Mouse (Mus musculus): Measurements from ENCODE around the gene Gnat1. TPM values are rescaled to one million over a fixed set of nuclear protein-coding genes. Genes with fewer than 3 reads are reported as not detected.

Gnat1 gene
- total RNA-seq, 2 experiments from 2014 or later, result not detected

DNA sequence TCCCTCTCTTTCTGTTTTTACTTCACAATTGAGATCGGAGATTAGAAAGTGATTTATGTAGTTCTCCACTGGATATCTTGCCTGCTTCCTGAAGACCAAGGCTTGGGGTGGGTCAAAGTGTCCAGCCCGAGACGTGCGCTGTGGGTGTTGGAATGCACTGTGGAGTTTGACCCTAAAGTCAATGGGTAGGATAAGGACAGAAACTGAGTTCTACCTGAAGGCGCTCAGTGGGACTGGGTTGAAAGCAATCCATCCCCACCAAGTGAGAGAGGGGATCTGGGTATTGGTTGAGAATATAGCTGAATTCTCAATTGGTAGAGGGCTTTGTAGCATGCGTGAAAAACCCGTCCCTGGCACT is 34.4 kb downstream of the Gnat1 start:
- DNase-seq, result no peak

- DNase-seq, result peak; percentile 96
Observed at GRCm38 (mm10) chr9:107644495-107645152, 34.9 kb downstream of the Gnat1 start.

DNA sequence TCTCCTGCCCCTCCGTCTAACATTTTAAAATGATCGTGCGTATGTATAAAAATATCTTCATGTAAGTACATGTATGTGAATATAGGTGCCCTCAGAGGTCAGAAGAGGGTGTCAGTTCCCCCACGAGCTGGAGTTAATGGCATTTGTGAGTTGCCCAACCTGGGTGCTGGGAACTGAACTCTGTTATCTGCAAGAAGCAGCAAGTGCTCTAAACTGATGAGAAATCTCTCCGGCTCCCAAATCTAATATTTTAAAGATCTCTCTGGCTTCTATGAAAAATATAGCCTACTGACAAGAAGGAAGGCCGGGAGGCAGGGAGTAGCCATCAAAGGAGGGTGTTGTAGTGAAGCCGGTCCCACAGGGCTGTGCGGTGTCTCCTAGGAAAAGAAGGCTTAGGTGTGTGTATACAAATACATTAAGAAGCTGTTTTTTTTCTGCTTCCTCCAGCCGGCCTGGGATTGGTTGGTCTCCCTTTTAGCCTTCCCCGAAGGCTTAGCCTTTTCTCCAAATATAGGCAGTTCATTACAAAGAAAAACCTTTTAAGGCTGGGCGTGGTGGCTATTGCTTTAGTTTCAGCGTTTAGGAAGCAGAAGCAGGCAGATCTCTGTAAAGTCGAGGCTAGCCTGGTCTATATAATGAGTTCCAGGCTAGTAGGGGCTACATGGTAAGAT is 35.8 kb downstream of the Gnat1 start:
- DNase-seq, result no peak

GRCm38 (mm10) chr9:107641666-107642065 is 37.8 kb downstream of the Gnat1 start:
- DNase-seq, result no peak

GRCm38 (mm10) chr9:107640257-107640772 is 39.2 kb downstream of the Gnat1 start:
- no peak for DNase-seq

- no peak for DNase-seq
Observed at GRCm38 (mm10) chr9:107637070-107637469, 42.4 kb downstream of the Gnat1 start.

- peak; percentile 98 for DNase-seq
Observed at GRCm38 (mm10) chr9:107635279-107636028, 44.1 kb downstream of the Gnat1 start, which contains the start of gene Gnai2. Gnai2 (minus strand) TSS chr9:107635367.

GRCm38 (mm10) chr9:107634406-107635278 is 44.9 kb downstream of the Gnat1 start:
- DNase-seq, result no peak

DNA sequence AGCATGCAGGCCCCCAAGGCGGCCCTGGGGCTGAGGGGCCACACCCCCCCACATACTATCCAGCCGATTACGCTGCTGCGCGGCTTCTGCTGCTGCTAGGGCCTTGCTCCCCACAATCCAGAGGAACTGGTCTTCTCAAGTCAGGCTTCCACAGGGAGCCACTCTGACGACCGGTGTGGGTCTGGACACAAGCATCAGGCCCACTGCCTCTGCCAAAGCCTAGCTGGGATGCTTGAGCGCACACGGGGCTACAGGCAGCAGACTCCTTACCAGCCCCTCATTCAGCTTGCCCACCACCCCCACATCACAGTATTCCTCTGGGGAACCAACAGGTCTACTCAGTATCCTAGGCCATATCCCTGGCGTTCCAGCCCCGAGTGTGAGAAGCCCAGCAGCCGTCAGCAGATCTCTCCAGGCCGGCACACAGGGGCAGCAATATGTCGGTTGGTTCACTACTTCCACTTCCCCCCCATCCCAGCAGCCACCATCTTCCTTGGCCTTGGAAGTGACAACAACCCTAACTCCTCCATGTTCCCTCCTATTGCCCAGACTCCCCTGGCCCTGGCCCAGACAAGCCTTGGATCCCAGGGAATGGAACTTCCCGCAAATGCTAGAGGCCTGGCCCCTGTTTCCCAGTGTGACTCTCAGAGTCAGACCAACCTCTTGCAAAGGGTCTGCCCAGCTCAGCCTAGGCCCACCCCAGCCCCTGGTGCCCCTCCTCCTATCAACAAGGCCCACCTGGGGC is 45.7 kb downstream of the Gnat1 start:
- DNase-seq, result peak; percentile 55

DNA sequence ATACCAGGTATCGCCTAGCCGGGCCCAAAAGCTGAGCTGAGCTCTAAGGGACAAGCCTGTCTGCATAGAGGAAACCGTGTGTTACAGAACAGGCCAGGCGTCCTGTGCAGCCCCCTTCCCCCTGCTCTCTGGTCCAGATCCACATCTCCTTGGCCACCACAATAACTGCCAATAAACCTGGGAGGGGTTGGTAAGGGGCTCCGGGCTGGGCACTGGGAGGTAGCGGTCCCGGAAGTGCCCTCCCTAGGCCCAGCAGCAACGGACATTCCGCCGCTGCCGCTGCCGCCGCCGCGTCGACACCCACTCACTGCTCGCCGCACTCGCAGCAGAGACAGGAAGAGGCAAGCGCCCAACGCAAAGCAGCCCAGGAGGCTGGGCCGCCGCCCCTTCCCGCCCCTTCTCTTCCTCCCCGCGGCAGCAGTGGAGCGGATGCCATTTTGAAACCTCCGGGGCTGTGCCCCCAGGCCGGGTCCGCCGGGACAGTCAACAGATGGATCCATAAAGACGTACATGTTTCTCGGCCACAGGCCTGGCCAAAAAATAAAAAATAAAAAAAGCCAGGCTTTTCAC is 46.3 kb downstream of the Gnat1 start:
- peak; percentile 86 for DNase-seq

DNA sequence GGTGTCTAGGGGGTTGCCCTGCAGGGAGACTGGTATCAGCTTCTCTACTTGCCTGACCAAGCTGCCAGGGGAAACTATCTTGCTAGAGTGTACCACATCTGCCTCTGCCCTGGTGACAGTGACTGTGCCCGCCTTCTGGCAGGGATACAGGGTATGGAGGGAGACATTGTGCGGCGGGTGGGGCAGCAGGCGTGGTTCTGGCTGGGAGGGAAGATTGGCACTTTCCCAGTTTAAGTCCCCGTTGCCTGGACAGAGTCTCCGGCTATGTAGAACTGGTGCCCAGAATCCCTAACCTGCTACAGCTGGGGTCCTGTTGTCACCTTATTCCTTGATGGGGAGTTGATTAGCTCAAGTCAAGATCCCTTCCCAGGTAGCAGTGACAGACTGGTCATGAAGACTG is 47.0 kb downstream of the Gnat1 start:
- DNase-seq, result peak; percentile 77

GRCm38 (mm10) chr9:107631861-107632260 is 47.7 kb downstream of the Gnat1 start:
- no peak for DNase-seq

DNA sequence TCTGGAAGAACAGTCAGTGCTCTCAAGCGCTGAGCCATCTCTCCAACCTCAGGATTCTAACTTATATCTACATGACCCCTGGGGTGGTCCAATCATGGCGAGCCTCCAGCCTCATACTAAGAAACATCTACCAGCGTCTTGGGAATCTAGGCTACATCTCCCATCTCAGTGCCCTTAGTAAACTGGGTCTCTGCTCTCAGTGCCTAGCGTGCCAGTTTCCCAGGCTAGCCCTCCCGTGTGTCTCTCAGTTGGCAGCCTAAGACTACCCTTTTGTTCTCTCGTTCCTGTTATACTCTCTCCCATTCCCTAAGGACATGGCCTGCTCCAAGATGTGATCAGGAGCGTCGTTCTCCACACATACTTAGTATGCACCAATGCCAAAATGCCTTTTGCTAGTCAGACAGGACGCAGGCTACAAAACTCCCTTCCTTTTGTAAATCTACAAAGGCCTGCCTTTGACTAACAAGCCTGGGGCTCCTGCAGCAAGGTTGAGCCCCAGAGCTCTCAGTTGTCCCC is 48.1 kb downstream of the Gnat1 start:
- no peak for DNase-seq

GRCm38 (mm10) chr9:107630576-107630975 is 48.9 kb downstream of the Gnat1 start:
- DNase-seq, result no peak

DNA sequence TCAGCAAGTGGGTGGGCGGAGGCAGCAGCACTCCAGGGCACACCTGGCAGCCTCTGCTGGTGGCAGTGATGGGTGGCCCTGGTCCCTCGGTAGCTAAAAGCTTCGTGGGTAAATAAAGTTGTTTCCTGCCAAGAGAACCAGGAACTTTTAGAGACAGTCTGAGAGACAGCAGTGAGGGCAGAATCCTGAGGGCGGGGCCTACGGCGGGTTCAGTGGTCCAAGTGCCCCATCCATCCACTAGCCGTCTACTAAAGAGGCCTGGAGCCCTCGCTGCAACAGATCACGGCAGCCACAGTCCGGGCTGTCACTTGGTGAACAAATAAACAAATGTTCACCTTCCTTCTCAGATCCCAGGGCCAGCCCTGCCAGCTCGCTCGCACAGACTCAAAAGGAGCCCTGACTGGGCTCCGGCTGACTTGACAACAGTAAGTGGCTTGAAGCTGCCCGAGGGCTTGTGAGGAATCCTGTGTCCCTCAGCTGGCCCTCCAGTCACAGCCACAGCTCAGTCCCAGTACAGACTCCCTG is 49.5 kb downstream of the Gnat1 start:
- no peak for DNase-seq

DNA sequence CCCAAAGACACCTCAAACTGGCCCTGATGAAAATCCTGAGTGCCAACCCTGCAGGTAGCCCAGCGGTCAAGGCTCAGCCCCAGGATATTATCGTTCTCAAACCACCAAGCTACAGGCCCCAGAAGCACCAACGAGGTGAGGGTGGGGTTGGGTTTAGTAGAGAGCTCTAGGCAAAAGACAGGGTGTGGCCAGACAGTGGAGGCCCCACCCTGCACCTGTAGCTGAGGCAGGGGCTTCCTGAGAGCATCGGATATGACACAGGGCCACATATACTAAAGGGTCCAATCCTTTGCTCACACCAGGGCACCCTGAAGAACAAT is 50.1 kb downstream of the Gnat1 start:
- no peak for DNase-seq

DNA sequence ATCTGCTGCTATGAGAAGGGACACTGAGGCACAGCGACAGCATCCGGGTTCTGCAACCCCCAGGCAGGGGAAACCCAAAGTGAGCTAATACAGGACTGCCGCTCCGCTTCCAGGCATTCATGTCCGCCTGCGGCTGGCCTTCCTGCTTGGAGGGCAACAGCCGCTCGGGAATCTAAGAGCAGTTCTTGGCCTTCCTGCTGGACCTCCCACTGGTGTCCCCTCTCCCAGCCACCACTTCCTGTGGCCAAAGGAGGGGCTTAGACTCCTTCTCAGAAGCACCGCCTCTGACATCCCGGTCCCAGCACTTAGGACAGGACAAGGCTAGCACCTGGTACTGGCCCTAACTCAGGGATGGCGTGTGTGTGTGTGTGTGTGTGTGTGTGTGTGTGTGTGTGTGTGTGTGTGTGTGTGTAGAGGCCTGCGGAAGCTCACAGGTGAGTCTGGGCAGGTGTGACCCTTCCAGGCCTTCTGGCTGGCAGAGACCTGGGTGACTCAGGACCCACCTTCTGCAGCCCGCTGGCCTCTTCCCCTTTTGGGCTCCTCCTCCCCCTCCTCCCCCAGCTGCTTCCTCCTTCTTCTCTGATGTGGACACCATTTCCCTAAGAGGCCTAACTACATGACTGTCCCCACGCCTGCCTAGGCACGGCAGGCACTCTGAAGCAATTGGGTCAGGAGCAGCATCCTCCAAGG is 50.6 kb downstream of the Gnat1 start:
- peak; percentile 69 for DNase-seq

DNA sequence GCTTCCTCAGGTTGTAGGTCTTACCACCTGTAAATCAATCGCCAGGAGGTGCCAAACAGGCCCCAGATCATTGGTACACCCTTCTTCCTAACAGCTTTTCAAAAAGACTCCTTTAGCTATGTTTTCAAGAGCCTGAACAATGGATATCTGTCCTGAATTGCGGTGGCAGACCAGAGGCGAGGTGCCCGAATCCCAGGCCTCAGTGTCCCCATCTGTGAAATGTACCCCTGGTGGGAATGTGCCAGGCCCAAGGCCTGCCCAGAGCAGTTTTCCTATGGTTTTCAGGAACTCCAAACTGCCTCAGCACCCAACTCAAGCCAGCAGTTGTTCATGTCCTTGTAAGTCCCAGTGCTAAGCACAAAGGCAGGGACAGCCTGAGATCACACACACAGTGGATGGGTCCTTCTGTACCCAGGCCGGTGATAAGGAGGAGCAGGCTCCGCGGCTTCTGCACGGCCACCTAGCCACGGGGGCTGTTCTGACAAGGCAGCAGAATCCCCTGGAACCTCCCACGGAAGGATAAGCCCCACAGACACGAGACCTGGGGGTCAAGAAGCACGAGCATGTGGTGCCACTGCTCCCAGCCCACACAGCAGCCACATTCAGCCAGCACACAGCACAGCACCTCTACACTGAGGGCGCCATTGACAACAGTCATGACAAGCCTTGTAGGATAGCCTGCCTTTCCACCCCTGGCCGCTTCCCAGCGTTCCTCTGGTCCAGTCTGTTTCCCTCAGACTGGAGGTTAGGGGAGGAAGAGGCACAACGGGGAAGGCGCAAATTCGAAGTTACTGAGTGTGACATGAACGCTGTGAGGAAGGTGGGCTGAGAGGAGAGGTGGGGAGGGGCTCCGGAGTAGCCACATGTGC is 51.9 kb downstream of the Gnat1 start:
- no peak for DNase-seq

- peak; percentile 95 for DNase-seq
Observed at GRCm38 (mm10) chr9:107626844-107627277, 52.7 kb downstream of the Gnat1 start.
